Mouse (Mus musculus) kidney, postnatal 10 days (tissue): ENCODE measurements around the gene Pabpc5.

Source experiments
- DNase-seq: peaks from one replicate; pipeline ENCODE4 v3.0.0; 2021; ENCODE audit warnings: mixed read lengths

Pabpc5 gene

GRCm38 (mm10) chrX:119927081-119927571, at the start of gene Pabpc5:
TSS of gene Pabpc5 (plus strand) at chrX:119927196.
- peak; percentile 55 for DNase-seq

GRCm38 (mm10) chrX:119886957-119887593, 39.9 kb upstream of the Pabpc5 start:
- no peak for DNase-seq

- no peak for DNase-seq
These were observed 38.6 kb upstream of the Pabpc5 start for GRCm38 (mm10) chrX:119888326-119888920.

GRCm38 (mm10) chrX:119927852-119928251, 856 bp downstream of the Pabpc5 start:
- DNase-seq = no peak
